Mouse (Mus musculus) forebrain, embryonic 12.5 days (tissue): ENCODE data around the gene Prkcz. TPM values are rescaled to one million over a fixed set of nuclear protein-coding genes. Genes with fewer than 3 reads are reported as not detected.
"Not testable (repeated sequence)": the region's sequence is repeated elsewhere in the genome, so short reads cannot be mapped to it uniquely, and the experiment has no call there.

Source experiments
- ATAC-seq: fragments of 200-750 bp; cut with Nextera tagmentation; 2 replicates; pipeline ENCODE4 v1.8.0; 2017; ENCODE audit warnings: moderate TSS enrichment; ENCODE audit not compliant: low FRiP score
- H3K27ac ChIP-seq: fragments of 300-500 bp; sonication (generic); 2 replicates; pipeline ENCODE4 v1.5.1; 2016; ENCODE audit warnings: mild to moderate bottlenecking
- H3K27me3 ChIP-seq: fragments of 300-500 bp; sonication (generic); 2 replicates; pipeline ENCODE4 v1.6.1; 2016; ENCODE audit warnings: mild to moderate bottlenecking
- H3K36me3 ChIP-seq: fragments of 300-500 bp; sonication (generic); replicated peaks from 2 replicates; pipeline ENCODE4 v1.6.1; 2016; ENCODE audit warnings: mild to moderate bottlenecking
- H3K4me1 ChIP-seq: fragments of 300-500 bp; sonication (generic); 2 replicates; pipeline ENCODE4 v1.6.1; 2016
- H3K4me2 ChIP-seq: fragments of 300-500 bp; sonication (generic); 2 replicates; pipeline ENCODE4 v1.6.1; 2016; ENCODE audit warnings: mild to moderate bottlenecking, moderate library complexity
- H3K4me3 ChIP-seq: fragments of 300-500 bp; sonication (generic); replicated peaks from 2 replicates; pipeline ENCODE4 v1.5.1; 2016; ENCODE audit warnings: mild to moderate bottlenecking
- H3K9ac ChIP-seq: fragments of 300-500 bp; sonication (generic); 2 replicates; pipeline ENCODE4 v1.6.1; 2016; ENCODE audit warnings: mild to moderate bottlenecking
- H3K9me3 ChIP-seq: fragments of 300-500 bp; sonication (generic); 2 replicates; pipeline ENCODE4 v1.6.1; 2016
- WGBS: fragments of 180-500 bp; shearing (Covaris S2); methylation state at CpG from one replicate; pipeline ENCODE4 v1.1.7; 2016; 5-methylcytosine and 5-hydroxymethylcytosine counted together
- polyA plus RNA-seq: library from polyadenylated mRNA; unstranded; fragments of >200 nt; fragmentation: Nextera tagmentation; extraction: Ambion mirVana; gene quantifications from 2 replicates; pipeline ENCODE4 v1.2.1, GENCODE M21; 2016

The Prkcz gene
- polyA plus RNA-seq, 1 experiment from 2014 or later = 26.7 TPM

- WGBS = 49% methylated on average over 5 of the region's 5 CpGs
- Histone ChIP-seq H3K9ac (no peak overlapping the region), H3K27ac (no peak overlapping the region), H3K27me3 (no peaks in the 10 kb centered on the region), H3K4me1 (no peaks in the 10 kb centered on the region), H3K9me3 (no peaks in the 10 kb centered on the region), H3K4me2 (no peak overlapping the region), H3K4me3 (no peak overlapping the region), H3K36me3 (peaks cover 4% of the 10 kb centered on the region; the same call in 1 of the 2 replicates)
- no peak for ATAC-seq
Measured at GRCm38 (mm10) chr4:155268382-155268781, 92.8 kb downstream of the Prkcz start.

- WGBS = 76% methylated on average over 12 of the region's 12 CpGs
- Histone ChIP-seq H3K4me2 (no peak overlapping the region), H3K9ac (no peak overlapping the region), H3K4me1 (no peaks in the 10 kb centered on the region), H3K27me3 (no peaks in the 10 kb centered on the region), H3K4me3 (no peak overlapping the region), H3K36me3 (peaks cover 4% of the 10 kb centered on the region; the same call in 1 of the 2 replicates), H3K27ac (no peak overlapping the region), H3K9me3 (no peaks in the 10 kb centered on the region)
- no peak for ATAC-seq
Measured at GRCm38 (mm10) chr4:155267639-155268175, 93.5 kb downstream of the Prkcz start.

- H3K9ac ChIP-seq = no peak overlapping the region
- no peaks in the 10 kb centered on the region for H3K9me3 ChIP-seq
- H3K27me3 ChIP-seq = no peaks in the 10 kb centered on the region
- WGBS = 83% methylated on average over 7 of the region's 7 CpGs
- no peaks in the 10 kb centered on the region for H3K4me1 ChIP-seq
- H3K4me3 ChIP-seq = no peak overlapping the region
- no peak for ATAC-seq
- peaks cover 4% of the 10 kb centered on the region; the same call in 1 of the 2 replicates for H3K36me3 ChIP-seq
- H3K27ac ChIP-seq = no peak overlapping the region
- H3K4me2 ChIP-seq = no peak overlapping the region
Measured at GRCm38 (mm10) chr4:155267047-155267543, 94.1 kb downstream of the Prkcz start.

- H3K36me3 ChIP-seq = peaks cover 4% of the 10 kb centered on the region
- H3K4me1 ChIP-seq = no peaks in the 10 kb centered on the region
- H3K27me3 ChIP-seq = no peaks in the 10 kb centered on the region
- no peak overlapping the region for H3K4me3 ChIP-seq
- no peak overlapping the region for H3K27ac ChIP-seq
- no peak overlapping the region for H3K4me2 ChIP-seq
- no peak for ATAC-seq
- H3K9ac ChIP-seq = no peak overlapping the region
- WGBS = 92% methylated on average over 3 of the region's 3 CpGs
- 0 out of 2 replicates have a peak, but pooled peaks cover 2% of the 10 kb centered on the region for H3K9me3 ChIP-seq
Measured at GRCm38 (mm10) chr4:155264521-155265321, 96.4 kb downstream of the Prkcz start.

- H3K27ac ChIP-seq = no peak overlapping the region
- ATAC-seq = no peak
- 84% methylated on average over 6 of the region's 6 CpGs for WGBS
- peaks cover 30% of the 10 kb centered on the region for H3K4me1 ChIP-seq
- H3K4me2 ChIP-seq = peak overlapping the region; percentile 15; the same call in 1 of the 2 replicates
- H3K4me3 ChIP-seq = no peak overlapping the region
- peaks cover 29% of the 10 kb centered on the region for H3K36me3 ChIP-seq
- H3K27me3 ChIP-seq = no peaks in the 10 kb centered on the region
- peak overlapping the region; percentile 36; the same call in 1 of the 2 replicates for H3K9ac ChIP-seq
- H3K9me3 ChIP-seq = no peaks in the 10 kb centered on the region
Measured at GRCm38 (mm10) chr4:155252253-155252652, 108.9 kb downstream of the Prkcz start.

- 52% methylated on average over 3 of the region's 3 CpGs for WGBS
- H3K27me3 ChIP-seq = no peaks in the 10 kb centered on the region
- no peak for ATAC-seq
- H3K4me3 ChIP-seq = peak overlapping the region; percentile 60
- peak overlapping the region; percentile 91; the same call in 1 of the 2 replicates for H3K9ac ChIP-seq
- H3K36me3 ChIP-seq = peaks cover 21% of the 10 kb centered on the region
- H3K9me3 ChIP-seq = no peaks in the 10 kb centered on the region
- peaks cover 33% of the 10 kb centered on the region for H3K4me1 ChIP-seq
- H3K4me2 ChIP-seq = peak overlapping the region; percentile 93
- H3K27ac ChIP-seq = no peak overlapping the region
Measured at GRCm38 (mm10) chr4:155251147-155251546, 110.0 kb downstream of the Prkcz start.

GRCm38 (mm10) chr4:155250361-155251117 lies 110.6 kb downstream of the Prkcz start:
- 8% methylated on average over 23 of the region's 23 CpGs for WGBS
- no peak; the same call in 1 of the 2 replicates for ATAC-seq
- Histone ChIP-seq H3K27ac (peak overlapping the region; percentile 99), H3K27me3 (no peaks in the 10 kb centered on the region), H3K9me3 (no peaks in the 10 kb centered on the region), H3K36me3 (peaks cover 15% of the 10 kb centered on the region), H3K9ac (peak overlapping the region; percentile 91), H3K4me3 (peak overlapping the region; percentile 60), H3K4me1 (peaks cover 33% of the 10 kb centered on the region), H3K4me2 (peak overlapping the region; percentile 93)

- H3K9me3 ChIP-seq = no peaks in the 10 kb centered on the region
- WGBS = under 1% methylated on average over 58 of the region's 58 CpGs
- peak; percentile 91 for ATAC-seq
- H3K27me3 ChIP-seq = no peaks in the 10 kb centered on the region
- peak within 1 kb of the TSS; percentile 91 for H3K9ac ChIP-seq
- peaks cover 11% of the 10 kb centered on the region for H3K36me3 ChIP-seq
- H3K4me3 ChIP-seq = peak within 1 kb of the TSS; percentile 60
- peak within 1 kb of the TSS; percentile 93 for H3K4me2 ChIP-seq
- H3K4me1 ChIP-seq = peaks cover 33% of the 10 kb centered on the region
- peak within 1 kb of the TSS; percentile 99 for H3K27ac ChIP-seq
Measured at GRCm38 (mm10) chr4:155249648-155250351, 111.4 kb downstream of the Prkcz start, which contains the start of gene Faap20. Gene Faap20, plus strand, starts transcription at chr4:155249802.

GRCm38 (mm10) chr4:155249257-155249647 lies 111.9 kb downstream of the Prkcz start:
- H3K27me3 ChIP-seq = no peaks in the 10 kb centered on the region
- no peaks in the 10 kb centered on the region for H3K9me3 ChIP-seq
- H3K4me3 ChIP-seq = peak overlapping the region; percentile 60
- WGBS = 0% methylated on average over 9 of the region's 9 CpGs
- ATAC-seq = peak; percentile 75
- H3K4me1 ChIP-seq = peaks cover 33% of the 10 kb centered on the region
- H3K9ac ChIP-seq = peak overlapping the region; percentile 91
- H3K36me3 ChIP-seq = peaks cover 11% of the 10 kb centered on the region
- peak overlapping the region; percentile 93 for H3K4me2 ChIP-seq
- peak overlapping the region; percentile 99 for H3K27ac ChIP-seq

- not testable (repeated sequence) for H3K27ac ChIP-seq, H3K4me3 ChIP-seq, ATAC-seq, H3K9ac ChIP-seq, H3K27me3 ChIP-seq, H3K9me3 ChIP-seq, H3K4me2 ChIP-seq, H3K36me3 ChIP-seq
- WGBS = 86% methylated on average over 3 of the region's 3 CpGs
- H3K4me1 ChIP-seq = peaks cover 33% of the 10 kb centered on the region
Measured at GRCm38 (mm10) chr4:155248054-155248453, 113.1 kb downstream of the Prkcz start.

GRCm38 (mm10) chr4:155246691-155247105 lies 114.5 kb downstream of the Prkcz start:
- no peak overlapping the region for H3K4me2 ChIP-seq
- H3K9me3 ChIP-seq = no peaks in the 10 kb centered on the region
- H3K4me3 ChIP-seq = no peak overlapping the region
- H3K4me1 ChIP-seq = peaks cover 21% of the 10 kb centered on the region
- no peak overlapping the region for H3K9ac ChIP-seq
- H3K27ac ChIP-seq = no peak overlapping the region
- H3K36me3 ChIP-seq = no peaks in the 10 kb centered on the region
- ATAC-seq = no peak
- H3K27me3 ChIP-seq = 0 out of 2 replicates have a peak, but pooled peaks cover 6% of the 10 kb centered on the region
- 84% methylated on average over 12 of the region's 12 CpGs for WGBS
